Mouse (Mus musculus): ENCODE measurements around the gene Cnih2.

Gene Cnih2

DNA sequence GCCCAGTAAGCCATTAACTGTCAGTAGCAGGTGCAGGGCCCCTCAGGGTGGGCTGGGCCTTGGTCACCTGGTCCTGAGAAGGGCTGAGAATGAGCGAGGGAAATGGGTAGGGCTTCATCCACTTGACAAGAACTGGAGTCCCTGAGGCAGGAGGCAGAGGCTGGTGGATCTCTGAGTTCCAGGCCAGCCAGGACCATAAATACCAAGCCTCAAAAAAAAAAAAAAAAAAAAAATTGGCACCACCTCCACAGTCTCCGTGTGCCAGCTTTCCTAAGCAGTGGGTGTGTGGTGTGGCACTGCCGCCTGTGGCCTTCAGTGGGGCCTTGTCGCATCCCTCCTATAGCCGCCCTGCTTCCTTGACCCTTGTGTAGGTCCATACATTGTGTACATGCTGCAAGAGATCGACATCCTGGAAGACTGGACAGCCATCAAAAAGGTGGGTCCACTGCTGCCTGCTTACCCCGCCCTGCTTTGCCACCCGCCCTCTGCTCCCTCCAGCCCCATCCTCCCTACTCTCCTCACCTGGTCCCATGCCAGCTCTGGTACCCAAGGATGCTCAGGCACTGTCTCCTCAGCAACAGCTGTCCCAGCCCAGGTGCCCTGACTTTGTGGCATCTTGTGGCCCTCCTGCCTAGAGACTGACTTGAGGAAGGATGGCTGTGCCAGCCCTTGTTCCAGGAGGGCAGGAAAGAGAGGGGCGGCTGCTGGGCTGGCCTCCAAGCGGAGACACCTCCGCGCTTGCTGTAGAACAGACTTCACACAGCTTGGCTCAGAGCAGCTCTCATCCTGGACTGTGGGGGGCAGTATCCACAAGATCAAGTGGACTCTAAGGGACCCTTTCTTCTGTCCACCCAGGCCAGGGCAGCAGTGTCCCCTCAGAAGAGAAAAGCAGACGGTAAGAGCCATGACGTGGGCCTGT lies 49.9 kb downstream of the Cnih2 start:
- DNase-seq (ENCODE audit: low read depth, low spot score), result no peak

DNA sequence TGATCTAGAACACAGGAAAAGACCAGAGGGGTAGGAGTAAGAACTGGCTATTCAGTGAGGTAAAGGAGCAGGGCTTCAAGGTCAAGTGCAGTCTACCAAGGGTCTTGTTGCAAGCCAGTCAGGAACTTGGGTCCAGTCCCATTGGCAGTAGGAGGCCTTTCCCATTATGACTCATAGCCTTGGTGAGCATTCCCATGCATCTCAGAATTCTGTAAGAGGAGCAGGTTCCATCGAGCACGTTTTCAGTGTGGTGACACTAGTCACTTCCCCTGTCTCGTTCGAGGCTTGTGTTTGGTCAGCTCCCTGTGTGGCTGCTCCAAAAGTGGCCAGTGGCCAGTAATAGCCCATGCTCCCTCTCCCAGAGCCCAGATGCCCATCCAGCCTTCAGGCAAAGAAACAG lies 52.8 kb downstream of the Cnih2 start:
- DNase-seq (ENCODE audit: low read depth, low spot score), result no peak

Measured in forelimb bud, embryonic 11.5 days (tissue).